Mouse (Mus musculus): ENCODE data around the gene Dkk2. TPM values are rescaled to one million over a fixed set of nuclear protein-coding genes. Genes with fewer than 3 reads are reported as not detected.

The Dkk2 gene
- polyA plus RNA-seq, 1 experiment, result 0.17 TPM

GRCm38 (mm10) chr3:132202665-132203064 is 117.6 kb downstream of the Dkk2 start:
- Histone ChIP-seq H3K36me3 (ENCODE audit: control insufficient read depth, insufficient read depth) (no peaks in the 10 kb centered on the region), H3K79me2 (ENCODE audit: control insufficient read depth, insufficient read depth) (no peaks in the 10 kb centered on the region), H3K27me3 (ENCODE audit: control insufficient read depth, insufficient read depth, insufficient read length) (no peaks in the 10 kb centered on the region), H3K4me2 (ENCODE audit: low read depth) (no peak overlapping the region), H3K4me3 (no peak overlapping the region), H3ac (ENCODE audit: control insufficient read depth, insufficient read length) (no peak overlapping the region)
- TF ChIP-seq POLR2A (IDR thresholded peaks at IDR 0.05; ENCODE audit: insufficient read length, low read depth) (no peak), TCF12 (IDR thresholded peaks at IDR 0.05; ENCODE audit: insufficient read depth, poor library complexity, severe bottlenecking) (no peak), TCF3 (IDR thresholded peaks at IDR 0.05; ENCODE audit: insufficient read length, low read depth) (no peak), REST (IDR thresholded peaks at IDR 0.05; ENCODE audit: insufficient read depth, insufficient read length) (no peak), E2F4 (IDR thresholded peaks at IDR 0.05; ENCODE audit: insufficient read depth) (no peak), MYOD1 (IDR thresholded peaks at IDR 0.05; ENCODE audit: control insufficient read depth in 1 of 3, insufficient read length in 2 of 3, low read depth in 2 of 3) (no peak), POLR2AphosphoS2 (IDR thresholded peaks at IDR 0.05; ENCODE audit: insufficient read length, low read depth) (no peak), MYOG (IDR thresholded peaks at IDR 0.05; ENCODE audit: control insufficient read depth in 1 of 3, insufficient read depth in 1 of 3, insufficient read length in 2 of 3, low read depth in 2 of 3) (no peak), MAX (IDR thresholded peaks at IDR 0.05; ENCODE audit: low read depth) (no peak), USF1 (IDR thresholded peaks at IDR 0.05; ENCODE audit: low read depth) (no peak), CEBPB (IDR thresholded peaks at IDR 0.05; ENCODE audit: insufficient read depth, poor library complexity, severe bottlenecking) (no peak), SRF (IDR thresholded peaks at IDR 0.05; ENCODE audit: control insufficient read depth, insufficient read length, low read depth) (no peak)

GRCm38 (mm10) chr3:132207469-132207868 is 122.4 kb downstream of the Dkk2 start:
- Histone ChIP-seq H3K36me3 (ENCODE audit: control insufficient read depth, insufficient read depth) (no peaks in the 10 kb centered on the region), H3K27me3 (ENCODE audit: control insufficient read depth, insufficient read depth, insufficient read length) (no peaks in the 10 kb centered on the region), H3ac (ENCODE audit: control insufficient read depth, insufficient read length) (no peak overlapping the region), H3K79me2 (ENCODE audit: control insufficient read depth, insufficient read depth) (no peaks in the 10 kb centered on the region), H3K4me3 (no peak overlapping the region), H3K4me2 (ENCODE audit: low read depth) (no peak overlapping the region)
- TF ChIP-seq TCF12 (IDR thresholded peaks at IDR 0.05; ENCODE audit: insufficient read depth, poor library complexity, severe bottlenecking) (no peak), CEBPB (IDR thresholded peaks at IDR 0.05; ENCODE audit: insufficient read depth, poor library complexity, severe bottlenecking) (no peak), SRF (IDR thresholded peaks at IDR 0.05; ENCODE audit: control insufficient read depth, insufficient read length, low read depth) (no peak), TCF3 (IDR thresholded peaks at IDR 0.05; ENCODE audit: insufficient read length, low read depth) (no peak), USF1 (IDR thresholded peaks at IDR 0.05; ENCODE audit: low read depth) (no peak), MAX (IDR thresholded peaks at IDR 0.05; ENCODE audit: low read depth) (no peak), MYOG (IDR thresholded peaks at IDR 0.05; ENCODE audit: control insufficient read depth in 1 of 3, insufficient read depth in 1 of 3, insufficient read length in 2 of 3, low read depth in 2 of 3) (no peak), POLR2A (IDR thresholded peaks at IDR 0.05; ENCODE audit: insufficient read length, low read depth) (no peak), REST (IDR thresholded peaks at IDR 0.05; ENCODE audit: insufficient read depth, insufficient read length) (no peak)

GRCm38 (mm10) chr3:132211260-132211659 is 126.2 kb downstream of the Dkk2 start:
- no peak overlapping the region for H3K4me3 ChIP-seq
- no peaks in the 10 kb centered on the region for H3K27me3 ChIP-seq (ENCODE audit: control insufficient read depth, insufficient read depth, insufficient read length)
- no peak overlapping the region for H3ac ChIP-seq (ENCODE audit: control insufficient read depth, insufficient read length)
- TF ChIP-seq TCF12 (IDR thresholded peaks at IDR 0.05; ENCODE audit: insufficient read depth, poor library complexity, severe bottlenecking), result no peak
- peak in 1 of 3 experiments; percentile 65 for TF ChIP-seq MYOD1 (IDR thresholded peaks at IDR 0.05; ENCODE audit: control insufficient read depth in 1 of 3, insufficient read length in 2 of 3, low read depth in 2 of 3)
- peak overlapping the region; percentile 22 for H3K4me2 ChIP-seq (ENCODE audit: low read depth)
- H3K36me3 ChIP-seq (ENCODE audit: control insufficient read depth, insufficient read depth), result no peaks in the 10 kb centered on the region
- no peaks in the 10 kb centered on the region for H3K79me2 ChIP-seq (ENCODE audit: control insufficient read depth, insufficient read depth)

GRCm38 (mm10) chr3:132219977-132220487 is 134.9 kb downstream of the Dkk2 start:
- H3K36me3 ChIP-seq (ENCODE audit: control insufficient read depth, insufficient read depth), result no peaks in the 10 kb centered on the region
- H3ac ChIP-seq (ENCODE audit: control insufficient read depth, insufficient read length), result no peak overlapping the region
- TF ChIP-seq CEBPB (IDR thresholded peaks at IDR 0.05; ENCODE audit: insufficient read depth, poor library complexity, severe bottlenecking), result no peak
- TF ChIP-seq MYOG (IDR thresholded peaks at IDR 0.05; ENCODE audit: control insufficient read depth in 1 of 3, insufficient read depth in 1 of 3, insufficient read length in 2 of 3, low read depth in 2 of 3), result no peak
- TF ChIP-seq MYOD1 (IDR thresholded peaks at IDR 0.05; ENCODE audit: control insufficient read depth in 1 of 3, insufficient read length in 2 of 3, low read depth in 2 of 3), result no peak
- no peak overlapping the region for H3K4me3 ChIP-seq
- H3K27me3 ChIP-seq (ENCODE audit: control insufficient read depth, insufficient read depth, insufficient read length), result no peaks in the 10 kb centered on the region
- no peaks in the 10 kb centered on the region for H3K79me2 ChIP-seq (ENCODE audit: control insufficient read depth, insufficient read depth)
- H3K4me2 ChIP-seq (ENCODE audit: low read depth), result no peak overlapping the region

- TF ChIP-seq SRF (IDR thresholded peaks at IDR 0.05; ENCODE audit: control insufficient read depth, insufficient read length, low read depth) (no peak), USF1 (IDR thresholded peaks at IDR 0.05; ENCODE audit: low read depth) (no peak), MYOD1 (IDR thresholded peaks at IDR 0.05; ENCODE audit: control insufficient read depth in 1 of 3, insufficient read length in 2 of 3, low read depth in 2 of 3) (no peak), REST (IDR thresholded peaks at IDR 0.05; ENCODE audit: insufficient read depth, insufficient read length) (no peak), CEBPB (IDR thresholded peaks at IDR 0.05; ENCODE audit: insufficient read depth, poor library complexity, severe bottlenecking) (no peak), E2F4 (IDR thresholded peaks at IDR 0.05; ENCODE audit: insufficient read depth) (no peak), POLR2A (IDR thresholded peaks at IDR 0.05; ENCODE audit: insufficient read length, low read depth) (no peak), TCF12 (IDR thresholded peaks at IDR 0.05; ENCODE audit: insufficient read depth, poor library complexity, severe bottlenecking) (no peak), MYOG (IDR thresholded peaks at IDR 0.05; ENCODE audit: control insufficient read depth in 1 of 3, insufficient read depth in 1 of 3, insufficient read length in 2 of 3, low read depth in 2 of 3) (no peak), TCF3 (IDR thresholded peaks at IDR 0.05; ENCODE audit: insufficient read length, low read depth) (no peak), MAX (IDR thresholded peaks at IDR 0.05; ENCODE audit: low read depth) (no peak), POLR2AphosphoS2 (IDR thresholded peaks at IDR 0.05; ENCODE audit: insufficient read length, low read depth) (no peak)
- Histone ChIP-seq H3K4me3 (no peak overlapping the region), H3K79me2 (ENCODE audit: control insufficient read depth, insufficient read depth) (no peaks in the 10 kb centered on the region), H3K27me3 (ENCODE audit: control insufficient read depth, insufficient read depth, insufficient read length) (no peaks in the 10 kb centered on the region), H3K36me3 (ENCODE audit: control insufficient read depth, insufficient read depth) (no peaks in the 10 kb centered on the region), H3ac (ENCODE audit: control insufficient read depth, insufficient read length) (no peak overlapping the region), H3K4me2 (ENCODE audit: low read depth) (peak overlapping the region; percentile 1)
Observed at GRCm38 (mm10) chr3:132227622-132228021, 142.5 kb downstream of the Dkk2 start.
